In the genomic region with DNA sequence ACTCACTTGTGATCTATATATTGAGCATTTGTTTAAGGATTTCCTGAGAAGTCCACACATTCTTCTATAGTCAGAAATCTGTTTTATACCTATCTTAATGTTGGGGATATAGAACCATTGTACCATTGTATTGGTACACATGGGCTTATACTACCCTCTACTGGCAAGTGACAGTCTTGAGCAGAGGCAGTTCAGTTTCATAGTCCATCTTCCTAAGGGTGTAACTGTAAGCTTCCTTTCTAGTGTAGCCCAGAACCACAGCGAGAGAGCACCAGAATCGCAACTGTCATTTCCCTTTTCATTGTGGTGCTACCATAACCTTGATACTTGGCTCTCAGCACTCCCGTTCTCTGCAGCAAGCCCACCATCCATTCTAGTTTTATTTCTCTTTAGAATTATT, we compare ENCODE assay signal across 8 mouse cellular contexts. TPM values are rescaled to one million over a fixed set of nuclear protein-coding genes. Genes with fewer than 3 reads are reported as not detected.
DNase-seq lines count a peak whose midpoint lies in the region; ATAC-seq lines count a peak whose summit lies in the region.
"Had no signal": no experiment of that assay in that cellular context is flagged by ENCODE, and none has a peak within 500 bp of the region (broad histone marks: within the 10 kb centered on the region; RNA-seq: fewer than 3 reads in every experiment).

No protein-coding gene starts in this region.

- peaks cover 18% of the 10 kb centered on the region; the same call in 1 of the 2 replicates for H3K36me3 ChIP-seq in hindbrain, embryonic 14.5 days (replicated peaks; ENCODE audit: control insufficient read depth, insufficient read depth)
- peaks cover 10% of the 10 kb centered on the region for H3K36me3 ChIP-seq in liver, embryonic 16.5 days (ENCODE audit: control insufficient read depth, insufficient read depth)
- H3K36me3 ChIP-seq: heart, embryonic 15.5 days had no signal

- WGBS in hindbrain, embryonic 14.5 days = 88% methylated on average over 3 of the region's 3 CpGs
- WGBS in liver, embryonic 16.5 days (ENCODE audit: insufficient replicate concordance) = 27% methylated on average over 3 of the region's 3 CpGs

- no peak overlapping the region for H3K4me2 ChIP-seq in hindbrain, embryonic 14.5 days (replicated peaks)
- no peak overlapping the region for H3K4me2 ChIP-seq in liver, embryonic 16.5 days (ENCODE audit: low read depth, low read length)
- H3K4me2 ChIP-seq: heart, embryonic 15.5 days had no signal

- H3K9me3 ChIP-seq in hindbrain, embryonic 14.5 days (ENCODE audit: control insufficient read depth, low read length) = no peaks in the 10 kb centered on the region
- no peaks in the 10 kb centered on the region for H3K9me3 ChIP-seq in liver, embryonic 16.5 days (replicated peaks; ENCODE audit: control insufficient read depth, low read length)
- H3K9me3 ChIP-seq: heart, embryonic 15.5 days had no signal

- no peaks in the 10 kb centered on the region for H3K27me3 ChIP-seq in hindbrain, embryonic 14.5 days (ENCODE audit: control insufficient read depth, insufficient read depth, low read length)
- no peaks in the 10 kb centered on the region for H3K27me3 ChIP-seq in liver, embryonic 16.5 days (ENCODE audit: control insufficient read depth, insufficient read depth, low read depth, low read length)
- H3K27me3 ChIP-seq: heart, embryonic 15.5 days had no signal

- no peak overlapping the region for H3K4me3 ChIP-seq in hindbrain, embryonic 14.5 days (replicated peaks; ENCODE audit: low read length)
- no peak overlapping the region for H3K4me3 ChIP-seq in liver, embryonic 16.5 days (ENCODE audit: low read depth, low read length)
- H3K4me3 ChIP-seq: heart, embryonic 15.5 days had no signal

- no peak overlapping the region for H3K9ac ChIP-seq in hindbrain, embryonic 14.5 days
- H3K9ac ChIP-seq in liver, embryonic 16.5 days (ENCODE audit: low read depth, low read length) = no peak overlapping the region
- H3K9ac ChIP-seq: heart, embryonic 15.5 days had no signal

- ATAC-seq in hindbrain, embryonic 14.5 days (ENCODE audit: low FRiP score) = peak; percentile 77; the same call in 1 of the 2 replicates
- ATAC-seq in liver, embryonic 16.5 days (ENCODE audit: low read depth) = peak; percentile 51; the same call in 1 of the 2 replicates

- no peak overlapping the region for H3K27ac ChIP-seq in hindbrain, embryonic 14.5 days
- H3K27ac ChIP-seq in liver, embryonic 16.5 days (ENCODE audit: low read length) = no peak overlapping the region
- H3K27ac ChIP-seq: heart, embryonic 15.5 days had no signal

- no peaks in the 10 kb centered on the region for H3K4me1 ChIP-seq in hindbrain, embryonic 14.5 days (replicated peaks; ENCODE audit: control insufficient read depth, insufficient read depth, low read length)
- H3K4me1 ChIP-seq in liver, embryonic 16.5 days (ENCODE audit: control insufficient read depth, low read depth, low read length) = no peaks in the 10 kb centered on the region; the same call in 1 of the 2 replicates
- H3K4me1 ChIP-seq: heart, embryonic 15.5 days had no signal

- DNase-seq in right cerebral cortex, adult 18-20 months = peak; percentile 40
- no peak for DNase-seq in right cerebral cortex, postnatal 25 days
- DNase-seq in T-cell, adult 2 months (ENCODE audit: low spot score) = peak; percentile 19
- DNase-seq in cerebellum, postnatal 14 days = peak; percentile 44 to 72
- DNase-seq in hindbrain, embryonic 14.5 days (ENCODE audit: low spot score) = peak; percentile 85
- peak; percentile 78 for DNase-seq in retina, postnatal 1 day

RNA-seq across cellular contexts. Expression of a gene that starts 36.8 kb away (rescaled TPM):
- polyA plus RNA-seq in hindbrain, embryonic 14.5 days (2014; fragmentation: Nextera tagmentation; extraction: Ambion mirVana) = 17.8 and 22.1 TPM in 2 replicates
- polyA plus RNA-seq in liver, embryonic 16.5 days (2015; fragmentation: Nextera tagmentation; extraction: Ambion mirVana) = 0.11 and 0.17 TPM in 2 replicates

Comparison
In these comparisons a context has a peak if more than half of its experiments do, and no peak if none do; other contexts are left out.
1. RNA of a gene that starts 36.8 kb away (polyA plus RNA-seq): 17.8 to 22.1 TPM in hindbrain, embryonic 14.5 days; 0.11 to 0.17 TPM in liver, embryonic 16.5 days; every median in the first group is over 10 times any median in the second.